Mouse (Mus musculus): ENCODE measurements around the gene U2af1. TPM values are rescaled to one million over a fixed set of nuclear protein-coding genes. Genes with fewer than 3 reads are reported as not detected.
"Not testable (repeated sequence)": the region's sequence is repeated elsewhere in the genome, so short reads cannot be mapped to it uniquely, and the experiment has no call there.

U2af1 gene
- total RNA-seq, 4 experiments from 2014 or later, result 128 to 156 (median 143) TPM

GRCm38 (mm10) chr17:31613086-31613755 lies 45.5 kb downstream of the U2af1 start:
- no peak for DNase-seq

- no peak for DNase-seq
Observed at GRCm38 (mm10) chr17:31609895-31610294, 48.8 kb downstream of the U2af1 start.

GRCm38 (mm10) chr17:31609173-31609572 lies 49.5 kb downstream of the U2af1 start:
- not testable (repeated sequence) for DNase-seq

GRCm38 (mm10) chr17:31607256-31607951 lies 51.3 kb downstream of the U2af1 start:
- no peak for DNase-seq

GRCm38 (mm10) chr17:31606424-31606823 lies 52.3 kb downstream of the U2af1 start:
- DNase-seq, result no peak

- no peak for DNase-seq
Observed at GRCm38 (mm10) chr17:31598593-31598992, 60.1 kb downstream of the U2af1 start.

- no peak for DNase-seq
Observed at GRCm38 (mm10) chr17:31597957-31598356, 60.7 kb downstream of the U2af1 start.

Other genes starting within 250 kb of the U2af1 start
- gene Wdr4, start 138.9 kb downstream of the U2af1 start, total RNA-seq (2022), result 10 to 100 TPM; 21.5 to 30.9 (median 26.1) TPM
- gene Ndufv3, start 138.8 kb downstream of the U2af1 start, total RNA-seq (2022), result 100 to 1,000 TPM; 254 to 452 (median 371) TPM
- 10 to 100 TPM; 20.6 to 28.1 (median 24.2) TPM for gene Pknox1, start 94.2 kb downstream of the U2af1 start, total RNA-seq (2022)
- gene Cbs, start 21.7 kb downstream of the U2af1 start, total RNA-seq (2022), result 1 to 10 TPM; 2.6 to 5.3 (median 3.9) TPM
- gene Cryaa, start 18.9 kb upstream of the U2af1 start, total RNA-seq (2022), result not detected
- 100 to 1,000 TPM in 1 of 4 experiments, 10 to 100 TPM in 2, 1 to 10 TPM in 1; 8.6 to 127 (median 15.7) TPM for gene Sik1, start 196.9 kb upstream of the U2af1 start, total RNA-seq (2022)

Data from adrenal gland, adult 8-10 months (tissue).